Mouse (Mus musculus): Measurements from ENCODE around the gene Emc10. TPM values are rescaled to one million over a fixed set of nuclear protein-coding genes. Genes with fewer than 3 reads are reported as not detected.

Emc10 gene
- polyA plus RNA-seq, 1 experiment = 359 TPM

DNA sequence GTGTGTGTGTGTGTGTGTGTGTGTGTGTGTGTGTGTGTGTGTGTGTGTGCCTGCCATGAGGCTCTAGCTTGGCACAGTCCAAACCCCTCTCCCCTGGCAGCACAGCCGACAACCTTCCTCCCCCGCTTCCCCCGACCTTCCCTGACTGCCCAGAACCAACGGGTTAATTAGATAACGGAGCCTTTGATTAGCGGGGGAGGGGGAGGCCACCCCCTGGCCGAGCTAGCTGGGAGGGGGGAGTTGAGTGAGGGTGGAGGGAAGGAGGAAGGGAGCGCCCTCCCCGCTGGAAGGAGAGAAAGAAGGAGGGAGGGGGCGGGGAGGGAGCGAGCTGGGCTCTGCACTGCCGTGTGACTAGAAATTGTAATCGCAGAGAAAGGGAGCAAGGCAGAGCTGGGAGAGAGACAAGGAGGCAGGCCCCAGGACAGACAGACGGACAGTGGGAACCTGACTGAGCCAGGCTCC is 54.6 kb downstream of the Emc10 start:
- no peak for TF ChIP-seq GATA1 (IDR thresholded peaks at IDR 0.05; ENCODE audit: low read length)

DNA sequence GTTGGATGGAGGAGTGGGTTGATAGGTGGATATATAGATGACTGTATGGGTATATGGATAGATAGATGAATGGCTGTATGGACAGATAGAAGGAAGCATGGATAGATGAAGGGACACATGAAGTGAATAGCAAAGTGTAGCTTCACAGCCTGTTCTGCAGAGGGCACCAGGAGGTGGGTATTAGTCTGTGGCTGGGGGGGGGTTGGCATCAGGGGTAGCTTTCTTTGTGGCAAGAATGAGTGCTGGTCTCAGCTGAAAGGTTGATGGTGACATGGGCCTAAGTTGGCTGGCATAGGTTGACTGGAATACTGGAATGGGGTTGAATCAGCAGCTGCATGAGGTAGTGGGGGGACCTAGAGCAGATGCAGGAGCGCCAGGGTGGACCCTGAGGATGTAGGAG is 55.1 kb downstream of the Emc10 start:
- TF ChIP-seq GATA1 (IDR thresholded peaks at IDR 0.05; ENCODE audit: low read length) = no peak

DNA sequence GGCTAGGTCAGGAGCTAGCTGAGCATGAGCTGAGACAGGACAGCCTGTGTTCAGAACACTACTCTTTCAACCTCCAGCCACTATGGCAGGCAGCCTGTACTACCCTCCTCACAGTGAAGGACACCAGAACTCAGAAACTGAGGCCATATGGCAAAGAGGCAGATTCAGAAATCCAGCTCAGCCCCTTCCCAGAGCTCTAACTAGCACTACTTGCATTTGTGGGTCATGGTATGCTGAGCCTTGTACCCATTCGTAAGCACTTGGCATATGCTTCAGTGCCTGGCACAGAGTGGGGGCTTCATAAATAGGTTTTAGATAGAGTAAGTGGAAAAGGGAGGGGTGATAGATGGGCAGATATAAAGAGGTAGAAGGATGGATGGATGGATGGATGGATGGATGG is 55.9 kb downstream of the Emc10 start:
- TF ChIP-seq GATA1 (IDR thresholded peaks at IDR 0.05; ENCODE audit: low read length) = no peak

Other genes starting within 250 kb of the Emc10 start
- gene 1700028J19Rik, start 249.8 kb downstream of the Emc10 start, polyA plus RNA-seq (2012) = 0.13 and 0.17 TPM in 2 replicates
- gene 2410002F23Rik, start 249.8 kb downstream of the Emc10 start, polyA plus RNA-seq (2012) = 379 and 401 TPM in 2 replicates
- gene Acp4, start 239.2 kb downstream of the Emc10 start, polyA plus RNA-seq (2012) = not detected in 2 replicates
- gene Gm15517, start 235.1 kb downstream of the Emc10 start, polyA plus RNA-seq (2012) = not detected in 2 replicates
- 2.8 and 3.2 TPM in 2 replicates for gene Clec11a, start 189.6 kb downstream of the Emc10 start, polyA plus RNA-seq (2012)
- gene Shank1, start 186.3 kb downstream of the Emc10 start, polyA plus RNA-seq (2012) = 1.6 and 1.8 TPM in 2 replicates
- gene Syt3, start 112.4 kb downstream of the Emc10 start, polyA plus RNA-seq (2012) = not detected in 2 replicates
- gene 1700008O03Rik, start 110.7 kb downstream of the Emc10 start, polyA plus RNA-seq (2012) = 0.64 and 0.79 TPM in 2 replicates
- not detected in 2 replicates for gene Lrrc4b, start 67.5 kb downstream of the Emc10 start, polyA plus RNA-seq (2012)
- not detected in 2 replicates for gene Aspdh, start 31.1 kb downstream of the Emc10 start, polyA plus RNA-seq (2012)
- gene Josd2, start 28.5 kb downstream of the Emc10 start, polyA plus RNA-seq (2012) = 125 and 164 TPM in 2 replicates
- 10.9 and 18.1 TPM in 2 replicates for gene Fam71e1, start 52 bp upstream of the Emc10 start, polyA plus RNA-seq (2012)
- not detected in 2 replicates for gene Mybpc2, start 28.1 kb upstream of the Emc10 start, polyA plus RNA-seq (2012)
- gene Spib, start 35.5 kb upstream of the Emc10 start, polyA plus RNA-seq (2012) = 0.32 and 0.33 TPM in 2 replicates
- gene Pold1, start 52.3 kb upstream of the Emc10 start, polyA plus RNA-seq (2012) = 344 and 399 TPM in 2 replicates
- 298 and 371 TPM in 2 replicates for gene Nr1h2, start 57.4 kb upstream of the Emc10 start, polyA plus RNA-seq (2012)
- 0.14 and 0.28 TPM in 2 replicates for gene Napsa, start 75.9 kb upstream of the Emc10 start, polyA plus RNA-seq (2012)
- gene Kcnc3, start 94.1 kb upstream of the Emc10 start, polyA plus RNA-seq (2012) = 0.02 TPM in 2 replicates
- gene Myh14, start 174.3 kb upstream of the Emc10 start, polyA plus RNA-seq (2012) = 0.02 and 0.05 TPM in 2 replicates
- gene Izumo2, start 212.2 kb upstream of the Emc10 start, polyA plus RNA-seq (2012) = not detected in 2 replicates